Mouse (Mus musculus): ENCODE measurements around the gene Olfr485.
"Not testable (repeated sequence)": the region's sequence is repeated elsewhere in the genome, so short reads cannot be mapped to it uniquely, and the experiment has no call there.

The Olfr485 gene

DNA sequence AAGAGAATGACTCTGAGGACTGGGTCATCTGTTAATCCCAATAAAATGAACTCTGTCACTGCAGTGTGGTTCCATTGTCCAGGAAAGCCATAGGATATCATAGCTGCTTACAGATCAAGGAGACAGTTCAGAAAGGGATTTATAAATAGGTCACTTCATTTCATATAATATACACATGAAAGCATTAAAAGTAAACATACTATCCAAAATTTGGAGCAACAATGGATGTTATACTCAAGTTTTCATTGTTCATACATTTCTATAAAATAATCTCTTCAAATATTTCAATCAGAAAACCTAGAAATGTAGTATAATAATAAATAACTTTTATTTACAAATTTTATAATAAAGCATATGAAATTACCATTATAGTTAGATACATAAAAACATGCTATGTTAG lies at the start of gene Olfr485:
Gene Olfr485 (minus strand): TSS at position 101 of the 400 bp plus-strand sequence.
- DNase-seq (ENCODE audit: low read depth, low spot score): no peak

DNA sequence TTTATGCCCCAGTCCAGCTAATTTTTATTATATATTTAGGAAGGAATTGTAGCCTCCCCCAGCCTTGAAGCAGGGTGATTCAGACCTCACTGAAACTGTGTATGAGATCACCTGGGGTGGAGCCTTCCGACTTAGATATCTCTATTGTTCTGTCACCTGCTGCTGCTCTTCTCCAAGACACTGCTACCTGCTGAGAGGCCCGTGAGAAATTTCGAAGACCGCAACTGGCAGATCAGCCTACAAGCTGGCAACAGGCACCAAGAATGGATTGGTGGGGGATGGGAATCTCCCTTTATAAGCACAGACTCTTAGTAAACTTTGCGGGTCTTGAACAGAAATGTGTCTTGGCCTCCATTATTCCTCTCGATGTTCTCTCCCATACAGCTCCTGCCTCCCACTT lies 37.3 kb upstream of the Olfr485 start:
- DNase-seq (ENCODE audit: low read depth, low spot score): no peak

DNA sequence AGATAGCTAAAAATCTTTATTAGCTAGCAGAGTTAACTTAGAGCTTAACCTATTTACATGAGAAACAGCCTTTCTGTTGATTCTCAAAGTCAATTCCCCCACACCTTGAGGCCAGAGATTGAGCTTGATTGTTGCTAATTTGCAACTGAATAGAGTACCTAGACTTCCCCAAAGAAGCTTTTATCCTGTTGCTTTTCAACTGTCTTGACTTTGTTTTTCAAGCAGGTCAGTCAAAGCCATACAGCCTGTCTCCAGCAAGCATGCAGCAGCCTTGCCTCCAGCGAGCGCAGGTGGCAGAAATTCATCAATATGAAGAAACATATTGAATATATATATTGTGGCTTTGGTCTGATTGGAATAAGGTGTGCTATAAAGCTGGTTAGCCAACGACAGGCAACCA lies 36.7 kb upstream of the Olfr485 start:
- DNase-seq (ENCODE audit: low read depth, low spot score): not testable (repeated sequence)

DNA sequence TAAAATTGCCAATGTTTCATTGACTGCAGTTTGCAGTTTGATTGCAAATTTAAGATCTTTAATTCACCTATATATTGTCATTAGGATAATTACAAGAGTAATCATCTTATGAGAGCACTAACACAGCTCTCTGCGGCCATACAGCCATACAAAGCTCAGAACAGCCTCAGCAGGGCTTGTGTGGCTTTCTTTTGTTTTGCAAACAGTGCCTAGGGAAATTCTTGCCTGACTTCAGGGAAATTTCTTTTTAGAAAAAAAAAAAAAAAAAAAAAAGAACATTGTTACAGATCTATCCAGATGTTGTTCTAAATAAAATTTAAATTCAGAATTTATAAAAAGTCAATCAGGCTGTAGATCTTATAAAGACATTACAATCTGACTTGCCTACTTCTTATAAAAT lies 33.0 kb upstream of the Olfr485 start:
- DNase-seq (ENCODE audit: low read depth, low spot score): not testable (repeated sequence)

DNA sequence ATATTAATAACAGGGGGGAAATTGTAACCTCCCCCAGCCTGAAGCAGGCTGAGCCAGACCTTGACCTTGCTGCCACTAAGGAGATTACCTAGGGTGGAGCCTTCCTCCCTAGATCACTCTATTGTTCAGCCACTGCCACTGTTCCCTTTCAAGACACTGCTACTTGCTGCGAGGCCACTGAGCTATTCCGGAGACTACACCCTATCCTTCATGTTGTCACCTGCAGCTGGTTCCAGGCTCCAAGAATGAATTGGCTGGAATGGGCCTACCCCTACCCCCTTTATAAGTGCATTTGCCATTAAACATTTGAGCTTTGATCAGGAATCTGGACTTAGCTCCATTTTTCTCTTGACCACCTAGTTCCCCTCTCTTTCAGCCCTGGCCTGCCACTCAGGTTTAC lies 31.5 kb upstream of the Olfr485 start:
- DNase-seq (ENCODE audit: low read depth, low spot score): not testable (repeated sequence)

DNA sequence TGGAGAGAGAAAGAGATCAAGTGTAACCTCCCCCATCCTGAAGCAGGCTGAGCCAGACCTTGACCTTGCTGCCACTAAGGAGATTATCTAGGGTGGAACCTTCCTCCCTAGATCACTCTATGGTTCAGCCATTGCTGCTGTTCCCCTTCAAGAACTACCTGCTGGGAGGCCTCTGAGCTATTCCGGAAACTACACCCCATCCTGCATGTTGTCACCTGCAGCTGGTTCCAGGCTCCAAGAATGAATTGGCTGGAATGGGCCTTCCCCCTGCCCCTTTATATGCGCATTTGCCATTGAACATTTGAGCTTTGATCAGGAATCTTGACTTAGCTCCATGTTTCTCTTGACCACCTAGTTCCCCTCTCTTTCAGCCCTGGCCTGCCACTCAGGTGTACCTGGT lies 25.6 kb upstream of the Olfr485 start:
- DNase-seq (ENCODE audit: low read depth, low spot score): not testable (repeated sequence)

DNA sequence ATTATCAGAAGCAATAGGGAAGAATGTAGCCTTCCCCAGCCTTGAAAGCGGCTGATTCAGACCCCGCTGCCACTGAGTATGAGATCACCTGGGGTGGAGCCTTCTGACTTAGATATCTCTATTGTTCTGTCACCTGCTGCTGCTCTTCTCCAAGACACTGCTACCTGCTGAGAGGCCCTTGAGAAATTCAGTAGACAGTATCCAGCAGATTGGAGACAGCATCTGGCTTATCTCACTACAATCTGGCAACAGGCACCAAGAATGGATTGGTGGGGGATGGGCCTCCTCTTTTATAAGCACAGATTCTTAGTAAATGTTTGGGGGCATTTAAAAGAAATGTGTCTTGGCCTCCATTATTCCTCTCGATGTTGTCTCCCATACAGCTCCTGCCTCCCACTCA lies 24.7 kb upstream of the Olfr485 start:
- DNase-seq (ENCODE audit: low read depth, low spot score): not testable (repeated sequence)

DNA sequence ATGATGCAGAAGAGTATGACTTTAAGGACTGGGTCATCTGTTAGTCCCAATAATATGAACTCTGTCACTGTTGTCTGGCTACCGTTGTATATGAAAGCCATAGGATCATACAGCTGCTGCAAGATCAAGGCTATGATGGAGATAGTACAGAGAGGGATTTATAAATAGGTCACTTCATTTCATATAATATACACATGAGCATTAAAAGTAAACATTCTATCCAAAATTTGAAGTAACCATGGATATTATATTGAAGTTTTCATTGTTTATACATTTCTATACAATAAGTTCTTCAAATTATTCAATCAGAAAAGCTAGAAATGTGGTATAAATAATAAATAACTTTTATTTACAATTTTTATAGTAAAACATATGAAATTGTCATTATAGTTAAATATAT lies 13.0 kb upstream of the Olfr485 start, which contains the start of gene Olfr486:
Gene Olfr486 (minus strand): TSS at position 101 of the 400 bp plus-strand sequence.
- DNase-seq (ENCODE audit: low read depth, low spot score): not testable (repeated sequence)

DNA sequence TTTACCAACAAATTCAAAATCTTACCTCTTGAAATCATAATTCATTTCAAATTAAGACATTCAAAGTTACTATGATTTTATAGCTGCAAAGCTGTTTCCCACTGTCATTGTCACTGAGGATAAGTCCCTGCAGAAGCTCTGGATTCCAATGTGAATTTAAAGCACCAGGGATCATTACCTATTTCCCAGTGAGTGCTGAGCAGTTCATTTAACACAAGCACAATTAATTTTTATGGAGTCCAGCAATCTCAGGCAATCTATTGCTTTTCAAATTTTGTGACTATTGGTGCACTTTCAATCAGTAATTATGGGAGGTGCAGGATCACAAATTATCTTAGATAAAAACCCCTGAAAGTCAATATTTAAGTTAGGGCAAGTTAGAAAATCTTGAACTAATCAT lies 32.3 kb downstream of the Olfr485 start, which contains the start of gene Olfr484:
Gene Olfr484 (minus strand): TSS at position 101 of the 400 bp plus-strand sequence.
- DNase-seq (ENCODE audit: low read depth, low spot score): no peak

DNA sequence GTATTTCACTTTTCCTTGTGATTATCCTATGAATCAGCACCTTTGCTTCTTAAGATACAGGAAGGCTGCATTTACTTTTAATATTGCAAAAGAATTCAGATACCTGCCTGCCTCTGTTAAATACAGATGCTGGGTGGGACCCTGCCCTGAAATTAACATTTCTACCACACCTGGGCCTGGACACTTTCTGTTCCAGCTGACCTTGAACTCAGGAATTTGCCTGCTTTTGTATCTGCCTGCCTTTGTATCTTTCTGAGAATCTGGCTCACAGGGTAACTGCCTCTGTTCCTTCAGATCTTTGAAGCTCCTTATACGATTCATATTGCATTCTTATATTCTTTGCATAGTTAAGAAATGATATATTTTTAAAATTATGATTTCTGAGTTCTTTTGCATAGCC lies 38.3 kb downstream of the Olfr485 start:
- DNase-seq (ENCODE audit: low read depth, low spot score): no peak

DNA sequence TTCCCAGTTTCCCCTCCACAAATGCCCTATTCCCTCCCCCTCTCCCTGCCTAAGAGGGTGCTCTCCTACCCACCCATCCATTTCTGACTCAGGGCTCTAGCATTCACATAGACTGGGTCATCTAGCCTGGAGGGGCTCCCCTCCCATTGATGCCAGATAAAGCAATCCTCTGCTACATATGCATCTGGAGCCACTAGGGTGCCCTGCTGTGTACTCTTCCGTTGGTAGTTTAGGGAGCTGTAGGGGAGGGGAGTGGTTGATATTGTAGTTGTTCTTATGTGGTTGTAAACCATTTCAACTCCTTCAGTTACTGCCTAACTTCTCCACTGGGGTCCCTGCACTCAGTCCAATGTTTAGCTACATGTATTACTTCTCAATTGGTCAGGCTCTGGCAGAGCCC lies 39.0 kb downstream of the Olfr485 start:
- DNase-seq (ENCODE audit: low read depth, low spot score): no peak
